Mouse (Mus musculus) liver, adult 2 months (tissue): ENCODE data around the gene Tmem91.

Source experiments
- CTCF ChIP-seq: fragments of 200-500 bp; IDR thresholded peaks from 2 replicates; pipeline ENCODE4 v1.5.1; 2011; ENCODE audit warnings: low read depth, low read length, control low read depth
- POLR2A ChIP-seq: fragments of 200-500 bp; IDR thresholded peaks from 2 replicates; pipeline ENCODE4 v1.6.1; 2011; ENCODE audit warnings: low read length, control low read depth; ENCODE audit not compliant: insufficient read depth; ENCODE audit errors: extremely low read depth

DNA sequence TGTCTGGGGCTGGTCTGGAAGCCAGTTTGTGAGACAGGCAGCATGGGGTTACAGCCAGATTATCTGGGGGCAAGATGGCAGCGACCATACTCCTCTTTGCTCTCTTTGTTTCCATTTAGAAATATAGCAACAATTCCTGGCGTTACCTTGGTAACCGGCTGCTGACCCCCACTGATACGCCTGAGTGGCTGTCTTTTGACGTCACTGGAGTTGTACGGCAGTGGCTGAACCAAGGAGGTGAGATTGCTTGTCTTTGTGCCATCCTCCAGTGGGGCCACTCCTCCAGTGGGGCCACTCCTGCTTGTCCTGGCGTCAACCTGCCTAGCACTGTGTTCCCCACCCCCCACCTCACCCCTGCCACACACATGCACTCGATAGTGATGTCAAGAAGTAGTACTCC lies 19.1 kb upstream of the Tmem91 start:
- TF ChIP-seq POLR2A (no peak), CTCF (no peak)
